Mouse (Mus musculus): ENCODE results near the gene Ybx1.

DNA sequence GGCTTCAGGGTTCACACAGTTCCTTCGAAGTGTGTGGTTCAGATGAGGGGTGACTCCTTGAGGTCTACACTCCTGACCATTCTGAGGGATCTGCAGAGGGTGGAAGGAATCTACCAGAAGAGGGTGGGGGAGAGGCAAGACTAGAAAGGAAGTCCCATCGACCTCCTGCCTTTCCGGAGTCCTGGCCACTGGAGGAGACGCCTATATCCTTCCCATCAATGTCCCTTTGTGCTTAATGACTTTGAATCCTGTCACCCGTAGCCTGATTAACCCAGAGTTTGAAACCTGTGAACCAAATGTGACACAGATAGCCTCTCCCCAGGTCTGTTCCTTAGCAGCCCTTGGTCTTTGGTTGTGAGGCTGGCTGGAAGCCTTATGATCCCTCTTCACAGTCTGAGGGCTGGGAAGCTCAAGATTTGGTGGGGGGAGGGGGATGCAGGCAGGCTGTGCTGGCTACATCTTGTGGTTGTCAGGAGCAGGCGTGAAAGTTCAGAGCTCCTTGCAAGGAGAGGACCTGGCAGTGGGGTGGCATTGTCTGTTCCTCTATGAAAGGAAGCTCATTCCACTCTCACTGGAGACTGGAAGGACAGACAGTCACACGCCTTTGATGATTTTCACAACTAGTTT, 33.2 kb downstream of the Ybx1 start:
- TF ChIP-seq POLR2A (IDR thresholded peaks at IDR 0.05; ENCODE audit: insufficient read depth, low read depth, low read length) (no peak), CTCF (IDR thresholded peaks at IDR 0.05; ENCODE audit: insufficient read depth, low read depth, low read length) (no peak)
